Mouse (Mus musculus) MEL (cell line): ENCODE data around the gene Atp13a4. TPM values are rescaled to one million over a fixed set of nuclear protein-coding genes. Genes with fewer than 3 reads are reported as not detected.

Experiments
- DNase-seq: peaks from one replicate; pipeline ENCODE4 v3.0.0; 2011; ENCODE audit warnings: low read depth, low spot score
- H3K27ac ChIP-seq: 2 replicates; pipeline ENCODE4 v1.5.1; 2012; ENCODE audit warnings: low read depth, mild to moderate bottlenecking, control low read depth, low read length, moderate library complexity; ENCODE audit not compliant: control insufficient read depth
- H3K27me3 ChIP-seq, 2 experiments: fragments of 150-350 bp in 1 of 2; sonication (generic) in 1 of 2; 2 replicates each; pipeline ENCODE4 v1.6.1; 2012; ENCODE audit warnings: low read length in 2 of 2, mild to moderate bottlenecking in 2 of 2, improper control_type of control experiment in 1 of 2, moderate library complexity in 1 of 2; ENCODE audit not compliant: insufficient read depth in 2 of 2, control insufficient read depth in 1 of 2
- H3K36me3 ChIP-seq, 2 experiments: 2 replicates each; pipeline ENCODE4 v1.6.1; 2012 to 2014; ENCODE audit warnings: low read length in 2 of 2, improper control_type of control experiment in 1 of 2, inconsistent platforms in 1 of 2, mild to moderate bottlenecking in 1 of 2; ENCODE audit not compliant: insufficient read depth in 2 of 2, control insufficient read depth in 1 of 2
- H3K4me1 ChIP-seq, 2 experiments: fragments of 150-350 bp in 1 of 2; sonication (generic) in 1 of 2; 2 replicates each; pipeline ENCODE4 v1.6.1; 2012; ENCODE audit warnings: low read length in 2 of 2, improper control_type of control experiment in 1 of 2, mild to moderate bottlenecking in 1 of 2; ENCODE audit not compliant: insufficient read depth in 2 of 2, control insufficient read depth in 1 of 2
- H3K4me3 ChIP-seq, 2 experiments: fragments of 150-350 bp in 1 of 2; sonication (generic) in 1 of 2; 2 replicates each; pipeline ENCODE4 v1.5.1; 2012; ENCODE audit warnings: low read depth in 2 of 2, low read length in 2 of 2, mild to moderate bottlenecking in 2 of 2, moderate library complexity in 2 of 2, control low read depth in 1 of 2, improper control_type of control experiment in 1 of 2; ENCODE audit not compliant: control insufficient read depth in 1 of 2, insufficient read depth in 1 of 2
- H3K79me2 ChIP-seq: 2 replicates; pipeline ENCODE4 v1.6.1; 2012; ENCODE audit warnings: mild to moderate bottlenecking, low read length, moderate library complexity; ENCODE audit not compliant: control insufficient read depth, poor library complexity, insufficient read depth
- H3K9ac ChIP-seq: 2 replicates; pipeline ENCODE4 v1.6.1; 2012; ENCODE audit warnings: low read depth, mild to moderate bottlenecking, control low read depth, low read length, moderate library complexity; ENCODE audit not compliant: control insufficient read depth, poor library complexity, severe bottlenecking
- H3K9me3 ChIP-seq: fragments of 150-350 bp; sonication (generic); replicated peaks from 2 replicates; pipeline ENCODE4 v1.6.1; 2012; ENCODE audit warnings: mild to moderate bottlenecking, low read length, improper control_type of control experiment, moderate library complexity; ENCODE audit not compliant: insufficient read depth
- BHLHE40 ChIP-seq: IDR thresholded peaks from 2 replicates; pipeline ENCODE4 v1.6.1; 2012; ENCODE audit warnings: low read depth, mild to moderate bottlenecking, inconsistent platforms, low read length, improper control_type of control experiment, borderline replicate concordance
- CHD1 ChIP-seq: IDR thresholded peaks from 2 replicates; pipeline ENCODE4 v1.6.1; 2012; ENCODE audit warnings: low read depth, mild to moderate bottlenecking, inconsistent platforms, low read length, improper control_type of control experiment
- CHD2 ChIP-seq: IDR thresholded peaks from 2 replicates; pipeline ENCODE4 v1.6.1; 2011; ENCODE audit warnings: low read length, improper control_type of control experiment
- CTCF ChIP-seq, 3 experiments: IDR thresholded peaks in 2 of 3; conservative IDR thresholded peaks in 1 of 3; 2 replicates each; pipeline ENCODE4 v1.5.1; 2011 to 2012; ENCODE audit warnings: low read length in 3 of 3, low read depth in 2 of 3, mild to moderate bottlenecking in 2 of 3, improper control_type of control experiment in 1 of 3, inconsistent platforms in 1 of 3, mixed read lengths in 1 of 3, moderate library complexity in 1 of 3; ENCODE audit not compliant: control insufficient read depth in 1 of 3, insufficient read depth in 1 of 3, poor library complexity in 1 of 3, severe bottlenecking in 1 of 3
- ELF1 ChIP-seq: IDR thresholded peaks from 2 replicates; pipeline ENCODE4 v1.6.1; 2014; ENCODE audit warnings: low read depth, mild to moderate bottlenecking, inconsistent platforms, low read length, improper control_type of control experiment, moderate library complexity
- GATA1 ChIP-seq: IDR thresholded peaks from 2 replicates; pipeline ENCODE4 v1.6.1; 2011; ENCODE audit warnings: low read depth, low read length, improper control_type of control experiment
- HCFC1 ChIP-seq: IDR thresholded peaks from 2 replicates; pipeline ENCODE4 v1.6.1; 2012; ENCODE audit warnings: low read depth, mild to moderate bottlenecking, inconsistent platforms, low read length, improper control_type of control experiment, moderate library complexity
- JUND ChIP-seq: IDR thresholded peaks from 2 replicates; pipeline ENCODE4 v1.6.1; 2011; ENCODE audit warnings: low read depth, mild to moderate bottlenecking, improper control_type of control experiment, low read length
- KAT2A ChIP-seq: conservative IDR thresholded peaks from 2 replicates; pipeline ENCODE4 v1.6.1; 2012; ENCODE audit warnings: low read depth, low read length, improper control_type of control experiment, inconsistent platforms
- MAFK ChIP-seq: IDR thresholded peaks from 2 replicates; pipeline ENCODE4 v1.6.1; 2011; ENCODE audit warnings: low read depth, mild to moderate bottlenecking, low read length, improper control_type of control experiment, borderline replicate concordance
- MAX ChIP-seq: IDR thresholded peaks from 2 replicates; pipeline ENCODE4 v1.6.1; 2011; ENCODE audit warnings: low read length, improper control_type of control experiment
- MAZ ChIP-seq: IDR thresholded peaks from 2 replicates; pipeline ENCODE4 v1.6.1; 2012; ENCODE audit warnings: low read depth, mild to moderate bottlenecking, inconsistent platforms, low read length, improper control_type of control experiment
- NRF1 ChIP-seq: IDR thresholded peaks from 2 replicates; pipeline ENCODE4 v1.6.1; 2014; ENCODE audit warnings: low read depth, mild to moderate bottlenecking, inconsistent platforms, low read length, improper control_type of control experiment, moderate library complexity; ENCODE audit not compliant: poor library complexity, insufficient read depth, severe bottlenecking
- POLR2A ChIP-seq, 2 experiments: IDR thresholded peaks; 2 replicates each; pipeline ENCODE4 v1.6.1; 2011 to 2012; ENCODE audit warnings: low read length in 2 of 2, mild to moderate bottlenecking in 2 of 2, control low read depth in 1 of 2, improper control_type of control experiment in 1 of 2, low read depth in 1 of 2, moderate library complexity in 1 of 2; ENCODE audit not compliant: control insufficient read depth in 1 of 2, insufficient read depth in 1 of 2, poor library complexity in 1 of 2
- POLR2AphosphoS5 ChIP-seq: IDR thresholded peaks from 2 replicates; pipeline ENCODE4 v1.6.1; 2012; ENCODE audit warnings: low read depth, borderline replicate concordance, mild to moderate bottlenecking, inconsistent platforms, low read length, moderate library complexity, mixed read lengths
- RAD21 ChIP-seq: IDR thresholded peaks from 2 replicates; pipeline ENCODE4 v1.6.1; 2011; ENCODE audit warnings: mild to moderate bottlenecking, low read depth, low read length, improper control_type of control experiment
- SMC3 ChIP-seq: IDR thresholded peaks from 2 replicates; pipeline ENCODE4 v1.6.1; 2011; ENCODE audit warnings: low read depth, low read length, improper control_type of control experiment
- TAL1 ChIP-seq: IDR thresholded peaks from 2 replicates; pipeline ENCODE4 v1.6.1; 2012; ENCODE audit warnings: mild to moderate bottlenecking, inconsistent platforms, low read length, moderate library complexity, mixed read lengths
- UBTF ChIP-seq: IDR thresholded peaks from 2 replicates; pipeline ENCODE4 v1.6.1; 2012; ENCODE audit warnings: low read depth, mild to moderate bottlenecking, inconsistent platforms, low read length, improper control_type of control experiment, moderate library complexity, borderline replicate concordance; ENCODE audit not compliant: insufficient read depth
- USF2 ChIP-seq, 2 experiments: IDR thresholded peaks; 2 replicates each; pipeline ENCODE4 v1.6.1; 2011 to 2012; ENCODE audit warnings: improper control_type of control experiment in 2 of 2, low read length in 2 of 2, borderline replicate concordance in 1 of 2, inconsistent platforms in 1 of 2, low read depth in 1 of 2, mild to moderate bottlenecking in 1 of 2; ENCODE audit not compliant: insufficient read depth in 1 of 2
- ZC3H11A ChIP-seq: IDR thresholded peaks from 2 replicates; pipeline ENCODE4 v1.6.1; 2012; ENCODE audit warnings: low read depth, mild to moderate bottlenecking, inconsistent platforms, low read length, improper control_type of control experiment
- ZMIZ1 ChIP-seq: IDR thresholded peaks from 2 replicates; pipeline ENCODE4 v1.6.1; 2012; ENCODE audit warnings: low read depth, mild to moderate bottlenecking, inconsistent platforms, low read length, improper control_type of control experiment, moderate library complexity
- polyA plus RNA-seq, 2 experiments: library from polyadenylated mRNA; stranded (reverse) in 1 of 2; unstranded in 1 of 2; fragments of >175 nt in 1 of 2; fragments of >200 nt in 1 of 2; gene quantifications; 2 replicates each; pipeline versions ENCODE4 v1.2.1 to v1.2.4; 2012; ENCODE audit warnings: low replicate concordance in 2 of 2, low read depth in 1 of 2; ENCODE audit not compliant: insufficient read length in 2 of 2, insufficient read depth in 1 of 2, missing spikeins in 1 of 2
- total RNA-seq: library from RNA; depleted of rRNA; stranded (reverse); fragments of 300-350 nt; gene quantifications from 2 replicates; pipeline ENCODE4 v1.2.3, GENCODE M21; 2012

Atp13a4 gene
- total and polyA plus RNA-seq, 3 experiments, result not detected

DNA sequence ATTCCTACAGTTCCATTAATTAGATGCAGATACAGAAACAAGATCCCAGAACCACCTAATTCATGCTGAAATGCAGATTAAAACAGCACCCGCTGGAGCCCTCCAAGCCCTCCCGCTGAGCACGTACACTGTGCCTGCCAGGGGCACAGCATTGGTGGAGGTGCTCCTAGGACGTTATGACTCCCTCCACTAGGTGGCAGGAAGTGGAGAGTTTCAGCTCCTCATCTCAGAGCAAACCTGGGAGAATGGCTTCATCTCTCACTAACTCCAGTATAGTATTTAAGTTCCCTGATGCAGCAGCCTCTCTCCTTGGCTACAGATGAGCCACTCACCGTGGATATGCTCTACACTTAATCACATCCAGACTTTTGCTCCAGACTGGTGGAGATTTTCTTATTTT lies 110.0 kb downstream of the Atp13a4 start:
- TF ChIP-seq CTCF (IDR thresholded peaks at IDR 0.05 in 2 of 3, conservative IDR thresholded peaks at IDR 0.05 in 1 of 3; ENCODE audit: control insufficient read depth in 1 of 3, insufficient read depth in 1 of 3, low read depth in 2 of 3, low read length in 3 of 3, poor library complexity in 1 of 3, severe bottlenecking in 1 of 3) (peak in 1 of 3 experiments; percentile 10; a peak in 1 of 6 replicates), MAX (no peak), SMC3 (peak; percentile 14; the same call in 1 of the 2 replicates), RAD21 (no peak), NRF1 (no peak), ZMIZ1 (no peak)
- no peaks in the 10 kb centered on the region for H3K4me1 ChIP-seq
- DNase-seq, result peak; percentile 5
- no peaks in the 10 kb centered on the region for H3K27me3 ChIP-seq
- H3K9me3 ChIP-seq, result no peaks in the 10 kb centered on the region
- H3K4me3 ChIP-seq, result no peak overlapping the region
- H3K36me3 ChIP-seq, result no peaks in the 10 kb centered on the region
- H3K9ac ChIP-seq, result no peak overlapping the region
- no peak overlapping the region for H3K27ac ChIP-seq
- H3K79me2 ChIP-seq, result no peaks in the 10 kb centered on the region

DNA sequence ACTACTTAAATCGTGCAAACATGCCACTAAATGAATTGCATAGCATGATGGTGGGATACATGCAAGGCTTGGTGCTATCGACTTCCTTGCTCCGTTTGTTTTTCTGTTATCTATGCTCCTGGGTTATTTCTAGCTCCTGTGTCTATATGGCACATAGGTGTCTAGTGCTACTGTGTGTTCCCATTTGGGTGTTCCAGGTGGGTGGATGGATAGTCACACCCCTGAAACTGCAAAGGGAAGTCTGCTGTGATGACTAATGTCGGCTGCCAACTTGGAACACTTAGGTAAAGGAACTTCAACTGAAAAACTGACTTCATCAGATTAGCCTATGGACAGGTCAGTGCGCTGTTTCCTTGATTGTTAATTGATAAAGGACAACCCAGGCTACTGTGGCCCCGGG lies 129.8 kb downstream of the Atp13a4 start:
- DNase-seq, result no peak
- H3K9ac ChIP-seq, result no peak overlapping the region
- H3K36me3 ChIP-seq, result no peaks in the 10 kb centered on the region
- H3K4me1 ChIP-seq, result no peaks in the 10 kb centered on the region
- TF ChIP-seq MAZ, result no peak
- TF ChIP-seq ZC3H11A, result no peak
- TF ChIP-seq TAL1, result no peak
- no peak for TF ChIP-seq GATA1
- TF ChIP-seq CHD1, result no peak
- no peak for TF ChIP-seq CHD2
- no peak for TF ChIP-seq JUND
- TF ChIP-seq BHLHE40, result no peak
- no peak for TF ChIP-seq SMC3
- no peak for TF ChIP-seq POLR2A (IDR thresholded peaks at IDR 0.05; ENCODE audit: control insufficient read depth in 1 of 2, insufficient read depth in 1 of 2, low read depth in 1 of 2, low read length in 2 of 2, poor library complexity in 1 of 2)
- no peak for TF ChIP-seq KAT2A
- no peak for TF ChIP-seq USF2 (IDR thresholded peaks at IDR 0.05; ENCODE audit: borderline replicate concordance in 1 of 2, insufficient read depth in 1 of 2, low read depth in 1 of 2, low read length in 2 of 2)
- TF ChIP-seq HCFC1, result no peak
- TF ChIP-seq CTCF (IDR thresholded peaks at IDR 0.05 in 2 of 3, conservative IDR thresholded peaks at IDR 0.05 in 1 of 3; ENCODE audit: control insufficient read depth in 1 of 3, insufficient read depth in 1 of 3, low read depth in 2 of 3, low read length in 3 of 3, poor library complexity in 1 of 3, severe bottlenecking in 1 of 3), result no peak
- no peak for TF ChIP-seq UBTF
- TF ChIP-seq MAX, result no peak
- no peak for TF ChIP-seq ELF1
- no peak for TF ChIP-seq NRF1
- no peak for TF ChIP-seq MAFK
- no peak for TF ChIP-seq POLR2AphosphoS5
- H3K4me3 ChIP-seq, result no peak overlapping the region
- H3K9me3 ChIP-seq, result no peaks in the 10 kb centered on the region
- H3K79me2 ChIP-seq, result no peaks in the 10 kb centered on the region
- H3K27me3 ChIP-seq, result no peaks in the 10 kb centered on the region
- H3K27ac ChIP-seq, result no peak overlapping the region
